Mouse (Mus musculus) cerebellum, adult 2 months (tissue): ENCODE measurements around the gene Tns4. TPM values are rescaled to one million over a fixed set of nuclear protein-coding genes. Genes with fewer than 3 reads are reported as not detected.

Experiments used
- DNase-seq, 2 experiments: peaks; one replicate each; pipeline ENCODE4 v3.0.0; 2021
- H3K27ac ChIP-seq: fragments of 200-500 bp; 2 replicates; pipeline ENCODE4 v1.5.1; 2012; ENCODE audit warnings: low read length, control low read depth, inconsistent platforms; ENCODE audit not compliant: insufficient read depth
- H3K27me3 ChIP-seq: fragments of 200-500 bp; 2 replicates; pipeline ENCODE4 v1.6.1; 2012; ENCODE audit warnings: inconsistent platforms, mild to moderate bottlenecking, low read length, moderate library complexity; ENCODE audit not compliant: control insufficient read depth, insufficient read depth
- H3K4me1 ChIP-seq: fragments of 200-500 bp; 2 replicates; pipeline ENCODE4 v1.6.1; 2011; ENCODE audit warnings: low read length; ENCODE audit not compliant: control insufficient read depth, insufficient read depth
- H3K4me3 ChIP-seq: fragments of 200-500 bp; replicated peaks from 2 replicates; pipeline ENCODE3; 2011; ENCODE audit warnings: mild to moderate bottlenecking, low read depth, low read length, control low read depth; ENCODE audit not compliant: insufficient read depth
- CTCF ChIP-seq: fragments of 200-500 bp; IDR thresholded peaks from 2 replicates; pipeline ENCODE4 v1.5.1; 2011; ENCODE audit warnings: low read depth, mild to moderate bottlenecking, control low read depth, low read length, moderate library complexity, borderline replicate concordance; ENCODE audit not compliant: insufficient read depth
- POLR2A ChIP-seq: fragments of 200-500 bp; IDR thresholded peaks from 2 replicates; pipeline ENCODE4 v1.6.1; 2011; ENCODE audit warnings: low read length, control low read depth, borderline replicate concordance; ENCODE audit not compliant: insufficient read depth
- WGBS: fragments of 180-500 bp; shearing (Covaris S2); methylation state at CpG from one replicate; pipeline ENCODE4 v1.1.7; 2018; 5-methylcytosine and 5-hydroxymethylcytosine counted together
- polyA plus RNA-seq: library from polyadenylated mRNA; depleted of rRNA; stranded (reverse); fragments of >200 nt; gene quantifications from 2 replicates; pipeline ENCODE4 v1.2.3, GENCODE M21; 2012; rRNA removed

Tns4 gene
- polyA plus RNA-seq = 0.18 and 0.25 TPM in 2 replicates

GRCm38 (mm10) chr11:99089077-99089601 is at the start of gene Tns4:
Tns4 (minus strand) TSS chr11:99089306.
- Histone ChIP-seq H3K4me3 (no peak within 1 kb of the TSS), H3K4me1 (no peaks in the 10 kb centered on the region), H3K27ac (no peak within 1 kb of the TSS), H3K27me3 (no peaks in the 10 kb centered on the region)
- 65% methylated on average over 14 of the region's 14 CpGs for WGBS
- no peak for DNase-seq
- no peak for TF ChIP-seq CTCF
- TF ChIP-seq POLR2A = no peak

GRCm38 (mm10) chr11:99137385-99137784 is 48.3 kb upstream of the Tns4 start:
- no peak overlapping the region for H3K27ac ChIP-seq
- no peaks in the 10 kb centered on the region for H3K27me3 ChIP-seq
- no peaks in the 10 kb centered on the region for H3K4me1 ChIP-seq
- no peak for DNase-seq
- no peak overlapping the region for H3K4me3 ChIP-seq
- 67% methylated on average over 4 of the region's 4 CpGs for WGBS
- TF ChIP-seq CTCF (no peak), POLR2A (no peak)

GRCm38 (mm10) chr11:99136961-99137360 is 47.9 kb upstream of the Tns4 start:
- H3K4me1 ChIP-seq = no peaks in the 10 kb centered on the region
- no peak overlapping the region for H3K27ac ChIP-seq
- H3K4me3 ChIP-seq = no peak overlapping the region
- no peak for DNase-seq
- H3K27me3 ChIP-seq = no peaks in the 10 kb centered on the region
- TF ChIP-seq CTCF (no peak), POLR2A (no peak)
- 50% methylated on average over 4 of the region's 4 CpGs for WGBS

- DNase-seq = no peak
- no peaks in the 10 kb centered on the region for H3K27me3 ChIP-seq
- WGBS = 72% methylated on average over 3 of the region's 3 CpGs
- TF ChIP-seq CTCF (no peak), POLR2A (no peak)
- H3K27ac ChIP-seq = no peak overlapping the region
- H3K4me3 ChIP-seq = no peak overlapping the region
- H3K4me1 ChIP-seq = no peaks in the 10 kb centered on the region
These were observed 47.3 kb upstream of the Tns4 start for GRCm38 (mm10) chr11:99136361-99136760.

- Histone ChIP-seq H3K4me1 (no peaks in the 10 kb centered on the region), H3K4me3 (no peak overlapping the region), H3K27ac (no peak overlapping the region), H3K27me3 (no peaks in the 10 kb centered on the region)
- 75% methylated on average over 8 of the region's 8 CpGs for WGBS
- no peak for DNase-seq
- TF ChIP-seq CTCF = no peak
These were observed 45.9 kb upstream of the Tns4 start for GRCm38 (mm10) chr11:99135047-99135440.

GRCm38 (mm10) chr11:99134266-99135046 is 45.4 kb upstream of the Tns4 start:
- no peaks in the 10 kb centered on the region for H3K4me1 ChIP-seq
- no peak overlapping the region for H3K4me3 ChIP-seq
- 71% methylated on average over 15 of the region's 15 CpGs for WGBS
- DNase-seq = no peak
- no peak overlapping the region for H3K27ac ChIP-seq
- TF ChIP-seq POLR2A (no peak), CTCF (no peak)
- H3K27me3 ChIP-seq = no peaks in the 10 kb centered on the region

GRCm38 (mm10) chr11:99133285-99133897 is 44.3 kb upstream of the Tns4 start:
- no peaks in the 10 kb centered on the region for H3K27me3 ChIP-seq
- DNase-seq = no peak
- H3K4me1 ChIP-seq = no peaks in the 10 kb centered on the region
- no peak for TF ChIP-seq POLR2A
- TF ChIP-seq CTCF = no peak
- no peak overlapping the region for H3K4me3 ChIP-seq
- H3K27ac ChIP-seq = no peak overlapping the region
- 35% methylated on average over 5 of the region's 5 CpGs for WGBS

- Histone ChIP-seq H3K27me3 (no peaks in the 10 kb centered on the region), H3K4me1 (no peaks in the 10 kb centered on the region), H3K27ac (no peak overlapping the region), H3K4me3 (no peak overlapping the region)
- WGBS = 6% methylated on average over 11 of the region's 11 CpGs
- DNase-seq = no peak
- TF ChIP-seq POLR2A = no peak
- TF ChIP-seq CTCF = no peak
These were observed 43.1 kb upstream of the Tns4 start for GRCm38 (mm10) chr11:99132091-99132730.
